Mouse (Mus musculus): Measurements from ENCODE around the gene Pskh1. TPM values are rescaled to one million over a fixed set of nuclear protein-coding genes. Genes with fewer than 3 reads are reported as not detected.

Gene Pskh1
- total and polyA plus RNA-seq, 2 experiments from 2014 or later, result 10.4 to 24.5 TPM

DNA sequence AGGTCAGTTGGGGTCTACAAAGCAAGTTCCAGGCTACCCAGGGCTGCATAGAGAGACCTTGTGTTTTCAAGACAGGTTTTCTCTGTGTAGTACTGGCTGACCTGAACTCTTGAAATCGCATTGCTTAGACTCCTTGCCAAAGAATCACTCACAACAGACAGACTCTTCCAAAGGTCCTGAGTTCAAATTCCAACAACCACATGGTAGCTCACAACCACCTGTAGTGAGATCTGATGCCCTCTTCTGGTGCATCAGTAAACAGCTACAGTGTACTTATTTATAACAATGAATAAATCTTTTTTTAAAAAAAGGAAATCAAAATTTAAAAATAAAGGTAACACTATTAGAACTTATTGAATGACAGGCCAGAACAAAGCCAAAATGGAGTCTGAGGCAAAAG is 80.9 kb downstream of the Pskh1 start:
- no peak overlapping the region for H3K4me3 ChIP-seq (ENCODE audit: low read depth, low read length)
- no peaks in the 10 kb centered on the region for H3K9me3 ChIP-seq (ENCODE audit: low read length)
- H3K27me3 ChIP-seq (ENCODE audit: insufficient read depth, low read length), result no peaks in the 10 kb centered on the region
- no peak overlapping the region for H3K4me2 ChIP-seq (ENCODE audit: low read depth)
- no peak overlapping the region for H3K9ac ChIP-seq
- 91% methylated on average over 1 of the region's 1 CpGs for WGBS
- TF ChIP-seq CTCF (IDR thresholded peaks at IDR 0.05; ENCODE audit: low read depth), result no peak
- ATAC-seq, result no peak
- no peak for DNase-seq
- H3K27ac ChIP-seq (ENCODE audit: low read depth, low read length), result no peak overlapping the region
- H3K36me3 ChIP-seq (ENCODE audit: insufficient read depth), result no peaks in the 10 kb centered on the region
- H3K4me1 ChIP-seq (ENCODE audit: insufficient read depth), result no peaks in the 10 kb centered on the region

Small RNA genes lying within 50 kb of the gene (microRNA-seq; reads per million reads assigned to microRNA genes)
- 0 reads per million in 2 experiments for gene Mir7074

Other genes starting within 250 kb of the Pskh1 start
- gene Carmil2, start 214.2 kb upstream of the Pskh1 start, total RNA-seq (2014; rRNA removed), result 4.4 and 5.6 TPM in 2 replicates
- gene Carmil2, start 214.2 kb upstream of the Pskh1 start, polyA plus RNA-seq (2015; fragmentation: Nextera tagmentation; extraction: Ambion mirVana), result 21.5 and 28.0 TPM in 2 replicates
- gene Acd, start 199.3 kb upstream of the Pskh1 start, total RNA-seq (2014; rRNA removed), result 24.1 and 35.0 TPM in 2 replicates
- gene Acd, start 199.3 kb upstream of the Pskh1 start, polyA plus RNA-seq (2015; fragmentation: Nextera tagmentation; extraction: Ambion mirVana), result 90.0 and 95.7 TPM in 2 replicates
- 59.3 and 71.1 TPM in 2 replicates for gene Pard6a, start 199.3 kb upstream of the Pskh1 start, total RNA-seq (2014; rRNA removed)
- 63.8 and 72.5 TPM in 2 replicates for gene Pard6a, start 199.3 kb upstream of the Pskh1 start, polyA plus RNA-seq (2015; fragmentation: Nextera tagmentation; extraction: Ambion mirVana)
- 0.23 TPM in 1 of 2 replicates, not detected in the other for gene 4933405L10Rik, start 192.8 kb upstream of the Pskh1 start, total RNA-seq (2014; rRNA removed)
- 0.21 and 0.31 TPM in 2 replicates for gene 4933405L10Rik, start 192.8 kb upstream of the Pskh1 start, polyA plus RNA-seq (2015; fragmentation: Nextera tagmentation; extraction: Ambion mirVana)
- gene Enkd1, start 192.2 kb upstream of the Pskh1 start, total RNA-seq (2014; rRNA removed), result 10.3 and 10.9 TPM in 2 replicates
- 15.2 and 16.8 TPM in 2 replicates for gene Enkd1, start 192.2 kb upstream of the Pskh1 start, polyA plus RNA-seq (2015; fragmentation: Nextera tagmentation; extraction: Ambion mirVana)
- gene Gfod2, start 141.8 kb upstream of the Pskh1 start, total RNA-seq (2014; rRNA removed), result 42.6 and 51.2 TPM in 2 replicates
- gene Gfod2, start 141.8 kb upstream of the Pskh1 start, polyA plus RNA-seq (2015; fragmentation: Nextera tagmentation; extraction: Ambion mirVana), result 58.4 and 71.2 TPM in 2 replicates
- 9.8 and 13.6 TPM in 2 replicates for gene Ranbp10, start 73.1 kb upstream of the Pskh1 start, total RNA-seq (2014; rRNA removed)
- 3.5 and 4.5 TPM in 2 replicates for gene Ranbp10, start 73.1 kb upstream of the Pskh1 start, polyA plus RNA-seq (2015; fragmentation: Nextera tagmentation; extraction: Ambion mirVana)
- 0.67 and 1.2 TPM in 2 replicates for gene Tsnaxip1, start 72.7 kb upstream of the Pskh1 start, total RNA-seq (2014; rRNA removed)
- gene Tsnaxip1, start 72.7 kb upstream of the Pskh1 start, polyA plus RNA-seq (2015; fragmentation: Nextera tagmentation; extraction: Ambion mirVana), result 0.92 and 1.1 TPM in 2 replicates
- 42.4 and 44.7 TPM in 2 replicates for gene Cenpt, start 47.2 kb upstream of the Pskh1 start, total RNA-seq (2014; rRNA removed)
- gene Cenpt, start 47.2 kb upstream of the Pskh1 start, polyA plus RNA-seq (2015; fragmentation: Nextera tagmentation; extraction: Ambion mirVana), result 39.0 and 42.8 TPM in 2 replicates
- gene Thap11, start 45.3 kb upstream of the Pskh1 start, total RNA-seq (2014; rRNA removed), result 60.4 and 81.9 TPM in 2 replicates
- 48.6 and 57.2 TPM in 2 replicates for gene Thap11, start 45.3 kb upstream of the Pskh1 start, polyA plus RNA-seq (2015; fragmentation: Nextera tagmentation; extraction: Ambion mirVana)
- gene Nutf2, start 39.9 kb upstream of the Pskh1 start, total RNA-seq (2014; rRNA removed), result 70.4 and 89.5 TPM in 2 replicates
- 142 and 146 TPM in 2 replicates for gene Nutf2, start 39.9 kb upstream of the Pskh1 start, polyA plus RNA-seq (2015; fragmentation: Nextera tagmentation; extraction: Ambion mirVana)
- gene Edc4, start 19.6 kb upstream of the Pskh1 start, total RNA-seq (2014; rRNA removed), result 85.3 and 96.7 TPM in 2 replicates
- 36.1 and 41.7 TPM in 2 replicates for gene Edc4, start 19.6 kb upstream of the Pskh1 start, polyA plus RNA-seq (2015; fragmentation: Nextera tagmentation; extraction: Ambion mirVana)
- gene Nrn1l, start 6.9 kb upstream of the Pskh1 start, total RNA-seq (2014; rRNA removed), result 0.92 TPM in 1 of 2 replicates, not detected in the other
- gene Nrn1l, start 6.9 kb upstream of the Pskh1 start, polyA plus RNA-seq (2015; fragmentation: Nextera tagmentation; extraction: Ambion mirVana), result 0.36 and 1.2 TPM in 2 replicates
- 1.0 and 3.3 TPM in 2 replicates for gene Ctrl, start 33.4 kb downstream of the Pskh1 start, total RNA-seq (2014; rRNA removed)
- 1.1 and 1.9 TPM in 2 replicates for gene Ctrl, start 33.4 kb downstream of the Pskh1 start, polyA plus RNA-seq (2015; fragmentation: Nextera tagmentation; extraction: Ambion mirVana)
- gene Psmb10, start 38.0 kb downstream of the Pskh1 start, total RNA-seq (2014; rRNA removed), result 46.5 and 63.7 TPM in 2 replicates
- gene Psmb10, start 38.0 kb downstream of the Pskh1 start, polyA plus RNA-seq (2015; fragmentation: Nextera tagmentation; extraction: Ambion mirVana), result 86.2 and 95.8 TPM in 2 replicates
- gene Lcat, start 42.9 kb downstream of the Pskh1 start, total RNA-seq (2014; rRNA removed), result 6.0 and 7.9 TPM in 2 replicates
- 3.8 and 5.9 TPM in 2 replicates for gene Lcat, start 42.9 kb downstream of the Pskh1 start, polyA plus RNA-seq (2015; fragmentation: Nextera tagmentation; extraction: Ambion mirVana)
- gene Slc12a4, start 65.7 kb downstream of the Pskh1 start, total RNA-seq (2014; rRNA removed), result 9.7 and 12.4 TPM in 2 replicates
- 9.8 and 12.1 TPM in 2 replicates for gene Slc12a4, start 65.7 kb downstream of the Pskh1 start, polyA plus RNA-seq (2015; fragmentation: Nextera tagmentation; extraction: Ambion mirVana)
- not detected in 2 replicates for gene Dpep3, start 79.0 kb downstream of the Pskh1 start, total RNA-seq (2014; rRNA removed)
- gene Dpep3, start 79.0 kb downstream of the Pskh1 start, polyA plus RNA-seq (2015; fragmentation: Nextera tagmentation; extraction: Ambion mirVana), result not detected in 2 replicates
- 14.3 and 17.8 TPM in 2 replicates for gene Dus2, start 90.9 kb downstream of the Pskh1 start, total RNA-seq (2014; rRNA removed)
- 15.2 and 21.7 TPM in 2 replicates for gene Dus2, start 90.9 kb downstream of the Pskh1 start, polyA plus RNA-seq (2015; fragmentation: Nextera tagmentation; extraction: Ambion mirVana)
- gene Dpep2nb, start 105.5 kb downstream of the Pskh1 start, total RNA-seq (2014; rRNA removed), result not detected in 2 replicates
- gene Dpep2nb, start 105.5 kb downstream of the Pskh1 start, polyA plus RNA-seq (2015; fragmentation: Nextera tagmentation; extraction: Ambion mirVana), result not detected in 2 replicates
- gene Ddx28, start 111.4 kb downstream of the Pskh1 start, total RNA-seq (2014; rRNA removed), result 31.5 and 33.8 TPM in 2 replicates
- 23.7 and 25.3 TPM in 2 replicates for gene Ddx28, start 111.4 kb downstream of the Pskh1 start, polyA plus RNA-seq (2015; fragmentation: Nextera tagmentation; extraction: Ambion mirVana)
- gene Nfatc3, start 158.4 kb downstream of the Pskh1 start, total RNA-seq (2014; rRNA removed), result 11.4 and 16.0 TPM in 2 replicates
- gene Nfatc3, start 158.4 kb downstream of the Pskh1 start, polyA plus RNA-seq (2015; fragmentation: Nextera tagmentation; extraction: Ambion mirVana), result 0.93 and 1.9 TPM in 2 replicates
- 0.14 TPM in 1 of 2 replicates, not detected in the other for gene Esrp2, start 236.5 kb downstream of the Pskh1 start, total RNA-seq (2014; rRNA removed)
- gene Esrp2, start 236.5 kb downstream of the Pskh1 start, polyA plus RNA-seq (2015; fragmentation: Nextera tagmentation; extraction: Ambion mirVana), result not detected in 2 replicates
- 16.0 and 17.8 TPM in 2 replicates for gene Pla2g15, start 250.0 kb downstream of the Pskh1 start, total RNA-seq (2014; rRNA removed)
- 11.7 and 15.6 TPM in 2 replicates for gene Pla2g15, start 250.0 kb downstream of the Pskh1 start, polyA plus RNA-seq (2015; fragmentation: Nextera tagmentation; extraction: Ambion mirVana)

All from forebrain, postnatal 0 days (tissue).